Mouse (Mus musculus) bone marrow, adult 2 months (tissue): ENCODE results near the gene Srcin1.

Experiments
- CTCF ChIP-seq: fragments of 200-500 bp; IDR thresholded peaks from 2 replicates; pipeline ENCODE4 v1.5.1; 2011; ENCODE audit warnings: low read length, control low read depth; ENCODE audit not compliant: control insufficient read depth, insufficient read depth
- POLR2A ChIP-seq: fragments of 200-500 bp; IDR thresholded peaks from 2 replicates; pipeline ENCODE4 v1.6.1; 2011; ENCODE audit warnings: low read depth, mild to moderate bottlenecking, control low read depth, low read length, borderline replicate concordance; ENCODE audit not compliant: control insufficient read depth

DNA sequence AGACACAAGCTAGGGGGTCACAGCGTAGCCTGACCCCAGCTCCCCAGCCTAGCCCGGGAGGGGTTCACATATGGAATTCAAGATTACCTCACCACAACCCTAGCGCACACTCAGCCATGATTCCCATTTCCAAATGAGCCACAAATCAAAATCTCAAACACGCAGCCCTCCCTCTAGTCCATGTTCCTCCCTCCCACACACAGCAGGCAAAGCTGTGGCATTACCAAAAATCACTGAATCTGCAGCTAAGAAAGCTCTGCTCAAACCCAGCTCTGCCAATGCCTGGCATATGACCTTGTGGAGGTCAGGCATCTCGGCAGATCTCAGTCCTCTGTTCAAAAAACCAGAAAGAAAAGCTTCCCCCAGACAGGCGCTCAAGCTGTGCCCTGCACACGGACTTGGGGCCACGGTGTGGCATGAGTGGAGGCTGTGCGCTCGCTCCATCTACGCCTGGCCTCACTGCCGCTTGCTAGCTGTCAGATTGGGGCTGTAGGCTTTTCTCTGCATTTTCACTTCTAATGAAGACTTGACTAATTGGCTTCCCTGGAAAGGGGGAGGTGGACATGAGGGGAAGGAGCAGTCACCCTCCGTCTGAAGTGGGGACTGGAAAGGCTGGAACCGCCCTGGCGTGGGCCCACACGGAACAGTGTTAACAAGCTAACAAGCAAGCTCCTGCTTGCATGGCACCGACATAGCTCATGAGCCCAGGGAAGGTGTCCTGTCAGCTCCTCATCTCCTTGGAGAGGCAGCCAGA lies 15.6 kb downstream of the Srcin1 start:
- TF ChIP-seq CTCF (no peak), POLR2A (no peak)
